Mouse (Mus musculus): Measurements from ENCODE around the gene Cyp3a25. TPM values are rescaled to one million over a fixed set of nuclear protein-coding genes. Genes with fewer than 3 reads are reported as not detected.

Cyp3a25 gene
- not detected for polyA plus RNA-seq (2017; shearing (Covaris generic))

DNA sequence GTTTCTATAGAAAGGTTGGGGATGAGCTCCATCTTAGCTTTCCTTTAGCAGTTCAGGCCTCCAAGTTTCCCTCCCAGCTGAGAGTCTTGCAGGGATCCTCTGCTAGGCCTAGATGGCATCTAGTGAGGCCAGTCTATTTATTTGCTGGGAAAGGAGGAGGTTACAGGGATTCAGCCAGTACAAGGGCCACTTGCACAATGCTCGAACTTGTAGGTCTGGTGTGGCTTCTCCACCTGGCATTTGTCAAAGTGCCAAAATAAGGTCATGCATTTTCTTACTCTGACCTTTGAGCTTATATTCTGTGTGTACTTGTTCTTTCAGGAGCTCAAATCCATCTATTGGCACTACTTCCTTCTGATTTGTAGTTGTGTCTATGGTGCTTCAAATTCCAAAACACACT is at the start of gene Cyp3a25:
TSS of gene Cyp3a25 (minus strand) at position 110 of the 400 bp plus-strand sequence.

Other genes starting within 250 kb of the Cyp3a25 start
- gene Cyp3a44, start 203.7 kb downstream of the Cyp3a25 start, polyA plus RNA-seq (2017; shearing (Covaris generic)): not detected
- not detected for gene Cyp3a11, start 129.7 kb downstream of the Cyp3a25 start, polyA plus RNA-seq (2017; shearing (Covaris generic))
- not detected for gene Cyp3a59, start 69.6 kb upstream of the Cyp3a25 start, polyA plus RNA-seq (2017; shearing (Covaris generic))
- gene Gm5565, start 150.9 kb upstream of the Cyp3a25 start, polyA plus RNA-seq (2017; shearing (Covaris generic)): not detected
- not detected for gene Gm6309, start 161.1 kb upstream of the Cyp3a25 start, polyA plus RNA-seq (2017; shearing (Covaris generic))
- not detected for gene 1700001J03Rik, start 175.7 kb upstream of the Cyp3a25 start, polyA plus RNA-seq (2017; shearing (Covaris generic))
- gene Rnf6, start 211.9 kb upstream of the Cyp3a25 start, polyA plus RNA-seq (2017; shearing (Covaris generic)): 71.3 TPM
- gene Cdk8, start 221.6 kb upstream of the Cyp3a25 start, polyA plus RNA-seq (2017; shearing (Covaris generic)): 16.6 TPM

Measured in effector memory CD4-positive, alpha-beta T cell, adult 5 months (primary cell).